Mouse (Mus musculus) hindbrain, embryonic 12.5 days (tissue): ENCODE measurements around the gene Elk3. TPM values are rescaled to one million over a fixed set of nuclear protein-coding genes. Genes with fewer than 3 reads are reported as not detected.

ENCODE experiments used
- ATAC-seq: fragments of 200-750 bp; cut with Nextera tagmentation; 2 replicates; pipeline ENCODE4 v1.8.0; 2017; ENCODE audit warnings: moderate TSS enrichment; ENCODE audit not compliant: low FRiP score
- H3K27ac ChIP-seq: fragments of 300-500 bp; sonication (generic); 2 replicates; pipeline ENCODE4 v1.5.1; 2016; ENCODE audit warnings: mild to moderate bottlenecking
- H3K27me3 ChIP-seq: fragments of 300-500 bp; sonication (generic); 2 replicates; pipeline ENCODE4 v1.6.1; 2016; ENCODE audit warnings: mild to moderate bottlenecking
- H3K36me3 ChIP-seq: fragments of 300-500 bp; sonication (generic); 2 replicates; pipeline ENCODE4 v1.6.1; 2016; ENCODE audit warnings: mild to moderate bottlenecking
- H3K4me1 ChIP-seq: fragments of 300-500 bp; sonication (generic); 2 replicates; pipeline ENCODE4 v1.6.1; 2016
- H3K4me2 ChIP-seq: fragments of 300-500 bp; sonication (generic); replicated peaks from 2 replicates; pipeline ENCODE4 v1.6.1; 2016; ENCODE audit warnings: mild to moderate bottlenecking
- H3K4me3 ChIP-seq: fragments of 300-500 bp; sonication (generic); 2 replicates; pipeline ENCODE4 v1.5.1; 2016; ENCODE audit warnings: mild to moderate bottlenecking
- H3K9ac ChIP-seq: fragments of 300-500 bp; sonication (generic); 2 replicates; pipeline ENCODE4 v1.6.1; 2016; ENCODE audit warnings: mild to moderate bottlenecking, moderate library complexity
- H3K9me3 ChIP-seq: fragments of 300-500 bp; sonication (generic); replicated peaks from 2 replicates; pipeline ENCODE4 v1.6.1; 2016; ENCODE audit warnings: mild to moderate bottlenecking
- WGBS: fragments of 180-500 bp; shearing (Covaris S2); methylation state at CpG from one replicate; pipeline ENCODE4 v1.1.7; 2016; 5-methylcytosine and 5-hydroxymethylcytosine counted together
- polyA plus RNA-seq: library from polyadenylated mRNA; unstranded; fragments of >200 nt; fragmentation: Nextera tagmentation; extraction: Ambion mirVana; gene quantifications from 2 replicates; pipeline ENCODE4 v1.2.1, GENCODE M21; 2016

Elk3 gene
- polyA plus RNA-seq, 1 experiment from 2014 or later, result 20.9 TPM

DNA sequence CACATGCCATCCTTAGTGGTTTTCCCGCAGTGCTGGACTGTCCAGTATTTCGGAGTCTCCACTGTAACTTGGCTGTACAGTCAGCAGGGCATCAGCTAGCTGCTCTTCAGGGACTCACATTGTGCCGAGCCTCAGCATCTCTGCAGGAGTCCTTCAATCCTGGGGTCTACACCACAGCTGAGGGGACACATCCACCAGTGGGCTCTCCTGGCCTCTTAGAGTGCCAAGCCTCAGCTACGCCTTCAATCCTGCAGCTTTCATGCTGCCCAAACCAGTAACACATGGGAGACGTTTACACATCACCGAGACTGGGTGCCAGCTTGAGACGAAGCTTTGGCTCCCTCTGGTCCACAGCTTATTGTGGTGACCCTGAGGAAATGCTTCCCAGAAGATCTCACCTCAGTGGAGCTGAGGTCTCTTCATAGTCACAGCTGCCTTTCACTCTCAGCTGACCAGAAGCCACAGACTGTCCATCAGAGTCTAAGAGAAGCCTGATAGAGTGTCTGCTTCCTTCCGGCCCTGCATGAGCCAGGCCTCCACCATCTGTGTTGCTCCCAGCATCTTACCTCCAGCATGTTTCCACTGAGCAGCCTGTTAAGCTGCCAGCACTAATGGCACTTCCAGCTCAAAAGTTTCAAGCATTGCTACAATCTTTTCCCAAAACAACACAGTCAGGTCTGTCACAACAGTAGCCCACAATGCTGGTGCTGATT, 95.7 kb downstream of the Elk3 start:
- H3K9ac ChIP-seq, result no peak overlapping the region
- ATAC-seq, result no peak
- H3K27ac ChIP-seq, result no peak overlapping the region
- 88% methylated on average over 8 of the region's 8 CpGs for WGBS
- no peaks in the 10 kb centered on the region for H3K4me1 ChIP-seq
- H3K27me3 ChIP-seq, result no peaks in the 10 kb centered on the region
- H3K4me3 ChIP-seq, result no peak overlapping the region
- H3K9me3 ChIP-seq, result 0 out of 2 replicates have a peak, but pooled peaks cover 3% of the 10 kb centered on the region
- H3K36me3 ChIP-seq, result peaks cover 41% of the 10 kb centered on the region
- no peak overlapping the region for H3K4me2 ChIP-seq

DNA sequence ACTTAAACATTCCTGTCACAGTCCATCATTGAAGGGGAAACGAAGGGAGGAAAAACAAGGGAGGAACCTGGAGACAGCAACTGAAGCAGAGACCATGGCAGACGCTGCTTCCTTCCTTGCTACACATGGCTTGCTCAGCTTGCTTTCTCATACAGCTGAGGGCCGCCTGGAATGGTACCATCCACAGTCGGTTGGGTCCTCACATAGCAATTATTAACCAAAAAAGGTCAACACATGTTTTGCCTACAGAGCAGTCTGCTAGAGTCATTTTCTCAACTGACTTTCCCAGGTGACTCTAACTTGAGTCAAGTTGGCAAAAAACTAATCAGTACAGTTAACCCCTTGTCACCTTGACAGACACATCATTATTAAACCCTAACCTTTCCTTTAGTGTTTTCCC, 96.7 kb downstream of the Elk3 start:
- ATAC-seq, result no peak
- no peak overlapping the region for H3K9ac ChIP-seq
- no peaks in the 10 kb centered on the region for H3K4me1 ChIP-seq
- 0 out of 2 replicates have a peak, but pooled peaks cover 3% of the 10 kb centered on the region for H3K9me3 ChIP-seq
- no peak overlapping the region for H3K4me2 ChIP-seq
- 60% methylated on average over 4 of the region's 4 CpGs for WGBS
- H3K27ac ChIP-seq, result no peak overlapping the region
- H3K4me3 ChIP-seq, result no peak overlapping the region
- H3K27me3 ChIP-seq, result no peaks in the 10 kb centered on the region
- H3K36me3 ChIP-seq, result peaks cover 41% of the 10 kb centered on the region

DNA sequence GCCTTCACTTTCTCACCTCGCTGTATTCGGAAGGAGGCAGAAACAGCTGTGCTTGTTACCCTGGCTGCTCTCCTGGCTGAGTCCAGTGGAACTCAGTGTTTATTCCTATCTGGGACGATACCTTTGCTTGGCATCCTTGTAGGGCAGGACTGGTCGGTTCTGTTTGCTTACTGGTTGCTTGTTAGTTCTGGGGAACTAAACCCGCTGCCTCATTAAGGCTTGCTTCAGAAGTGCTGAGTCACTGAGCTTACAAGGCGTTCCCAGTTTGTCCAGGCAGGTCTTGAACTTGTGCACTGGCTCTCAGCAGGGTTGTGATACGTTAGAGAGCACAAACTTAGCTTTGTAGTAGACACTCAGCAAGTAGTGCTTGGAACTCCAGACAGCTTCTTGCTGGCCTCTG, 97.6 kb downstream of the Elk3 start:
- H3K4me3 ChIP-seq, result no peak overlapping the region
- H3K9me3 ChIP-seq, result 0 out of 2 replicates have a peak, but pooled peaks cover 3% of the 10 kb centered on the region
- WGBS, result 82% methylated on average over 7 of the region's 7 CpGs
- H3K27me3 ChIP-seq, result no peaks in the 10 kb centered on the region
- H3K4me1 ChIP-seq, result no peaks in the 10 kb centered on the region
- H3K4me2 ChIP-seq, result no peak overlapping the region
- ATAC-seq, result no peak
- no peak overlapping the region for H3K27ac ChIP-seq
- peaks cover 40% of the 10 kb centered on the region for H3K36me3 ChIP-seq
- H3K9ac ChIP-seq, result no peak overlapping the region

DNA sequence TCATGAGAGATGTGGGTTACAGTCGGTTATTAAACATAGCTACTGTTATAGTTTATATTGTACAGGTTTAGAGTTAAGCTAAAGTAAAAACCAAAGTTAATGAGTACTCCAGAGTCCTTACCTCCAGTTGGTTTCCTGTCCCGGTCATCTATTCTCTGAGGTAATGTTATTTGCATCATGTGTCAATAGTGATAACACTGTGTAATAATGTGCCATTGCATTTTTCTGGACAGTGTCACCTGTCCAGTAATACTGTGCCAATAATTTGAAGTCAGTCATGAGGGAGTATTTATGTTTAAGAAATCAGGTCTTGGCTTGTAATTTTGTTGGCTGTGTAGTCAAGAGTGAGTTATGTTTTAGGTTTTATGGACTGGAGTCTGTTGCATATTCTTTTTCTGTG, 98.2 kb downstream of the Elk3 start:
- H3K4me1 ChIP-seq, result no peaks in the 10 kb centered on the region
- 88% methylated on average over 2 of the region's 2 CpGs for WGBS
- no peak for ATAC-seq
- H3K9me3 ChIP-seq, result 0 out of 2 replicates have a peak, but pooled peaks cover 3% of the 10 kb centered on the region
- no peaks in the 10 kb centered on the region for H3K27me3 ChIP-seq
- H3K27ac ChIP-seq, result no peak overlapping the region
- H3K9ac ChIP-seq, result no peak overlapping the region
- no peak overlapping the region for H3K4me2 ChIP-seq
- peaks cover 34% of the 10 kb centered on the region for H3K36me3 ChIP-seq
- H3K4me3 ChIP-seq, result no peak overlapping the region

DNA sequence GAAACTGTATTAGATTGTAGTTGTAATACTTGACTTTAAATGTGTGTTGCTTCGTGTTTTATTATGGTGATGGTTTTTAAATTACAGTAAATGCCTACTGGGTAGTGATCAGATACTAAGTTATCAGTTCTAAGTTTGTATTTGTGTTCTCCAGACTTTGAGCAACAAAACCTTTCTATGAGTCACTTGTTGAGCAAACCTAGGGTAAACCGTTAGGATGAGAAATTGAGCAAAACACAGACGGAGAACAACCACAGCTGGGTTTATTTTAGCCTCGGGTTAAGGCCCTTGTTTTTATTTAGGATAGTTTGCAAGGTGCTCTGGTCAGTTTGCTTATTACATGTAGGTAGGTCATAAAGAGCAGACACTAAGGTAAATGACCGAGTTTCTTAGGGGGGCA, 103.8 kb downstream of the Elk3 start:
- no peak for ATAC-seq
- H3K4me2 ChIP-seq, result no peak overlapping the region

DNA sequence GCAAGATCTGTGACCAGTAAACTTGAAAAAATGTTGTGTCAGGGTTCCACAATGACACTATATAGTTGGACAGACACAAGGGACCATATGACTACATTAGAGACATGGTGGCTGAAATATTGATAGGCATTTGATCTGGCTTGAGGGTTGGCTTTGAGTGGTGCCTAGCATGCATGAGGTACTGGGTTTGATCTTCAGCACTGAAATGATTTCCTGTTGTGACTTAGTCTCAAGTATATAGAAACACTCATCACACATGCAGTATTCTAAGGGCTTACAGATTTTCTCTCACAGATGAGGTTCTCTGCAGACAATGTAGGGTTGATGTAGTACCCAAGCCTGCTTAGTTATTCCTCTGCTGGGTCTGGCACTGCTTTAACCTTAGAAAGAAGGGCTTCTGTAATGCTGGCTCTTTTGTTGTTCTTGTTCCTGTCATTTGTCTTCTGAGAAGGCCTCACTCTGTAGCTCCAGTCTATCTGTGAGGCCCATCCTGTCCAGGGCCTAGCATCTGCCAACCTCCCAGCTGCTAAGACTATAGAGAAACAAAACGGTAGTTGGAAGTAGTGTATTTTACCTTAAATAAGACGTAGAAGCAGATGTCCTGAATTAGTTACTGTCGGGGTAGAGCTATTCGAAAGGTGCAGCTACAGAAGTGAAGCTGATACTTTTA, 105.5 kb downstream of the Elk3 start:
- no peaks in the 10 kb centered on the region for H3K27me3 ChIP-seq
- ATAC-seq, result no peak
- H3K4me1 ChIP-seq, result no peaks in the 10 kb centered on the region
- H3K9ac ChIP-seq, result no peak overlapping the region
- no peak overlapping the region for H3K27ac ChIP-seq
- H3K4me2 ChIP-seq, result no peak overlapping the region
- no peak overlapping the region for H3K4me3 ChIP-seq
- H3K36me3 ChIP-seq, result no peaks in the 10 kb centered on the region
- 80% methylated on average over 4 of the region's 4 CpGs for WGBS
- no peaks in the 10 kb centered on the region for H3K9me3 ChIP-seq

More for the DNA sequence above, 103.8 kb downstream of the Elk3 start:
- H3K9ac ChIP-seq, result no peak overlapping the region
- H3K27me3 ChIP-seq, result no peaks in the 10 kb centered on the region
- WGBS, result 87% methylated on average over 5 of the region's 5 CpGs
- no peaks in the 10 kb centered on the region for H3K9me3 ChIP-seq
- H3K4me1 ChIP-seq, result no peaks in the 10 kb centered on the region
- H3K4me3 ChIP-seq, result no peak overlapping the region
- H3K36me3 ChIP-seq, result peaks cover 5% of the 10 kb centered on the region; the same call in 1 of the 2 replicates
- no peak overlapping the region for H3K27ac ChIP-seq

DNA sequence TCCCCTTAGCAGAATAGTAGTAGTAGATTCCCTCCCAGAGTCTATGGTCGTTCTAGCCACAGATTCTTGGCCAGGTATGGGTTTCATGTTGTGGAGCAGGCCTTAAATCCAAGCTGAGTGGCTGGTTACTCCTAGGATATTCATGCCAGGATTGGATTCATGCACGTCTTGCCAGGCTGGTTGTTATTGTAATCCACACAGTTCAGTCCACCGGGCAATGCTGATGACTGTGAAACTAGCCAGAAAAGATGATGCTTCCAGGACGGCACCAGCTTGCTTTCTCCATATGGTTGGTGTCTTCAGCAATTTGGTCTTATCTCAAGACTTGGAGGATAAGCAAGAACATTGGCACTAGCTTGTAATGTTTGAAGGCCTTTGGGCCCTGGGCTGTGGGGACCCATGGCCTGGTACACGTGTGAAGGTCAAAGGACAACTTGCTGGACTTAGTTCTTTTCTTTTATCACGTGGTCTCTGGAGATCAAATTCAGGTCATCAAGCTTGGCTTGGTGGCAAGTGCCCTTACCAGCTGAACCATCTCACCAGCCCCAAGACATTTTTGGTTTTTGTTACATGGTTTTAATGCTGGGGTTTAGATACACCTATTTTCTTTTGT, 109.0 kb downstream of the Elk3 start:
- WGBS, result 92% methylated on average over 6 of the region's 6 CpGs
- H3K4me2 ChIP-seq, result no peak overlapping the region
- no peak overlapping the region for H3K27ac ChIP-seq
- H3K4me1 ChIP-seq, result no peaks in the 10 kb centered on the region
- H3K9me3 ChIP-seq, result no peaks in the 10 kb centered on the region
- peaks cover 13% of the 10 kb centered on the region; the same call in 1 of the 2 replicates for H3K36me3 ChIP-seq
- H3K9ac ChIP-seq, result no peak overlapping the region
- H3K27me3 ChIP-seq, result no peaks in the 10 kb centered on the region
- H3K4me3 ChIP-seq, result no peak overlapping the region
- ATAC-seq, result no peak

DNA sequence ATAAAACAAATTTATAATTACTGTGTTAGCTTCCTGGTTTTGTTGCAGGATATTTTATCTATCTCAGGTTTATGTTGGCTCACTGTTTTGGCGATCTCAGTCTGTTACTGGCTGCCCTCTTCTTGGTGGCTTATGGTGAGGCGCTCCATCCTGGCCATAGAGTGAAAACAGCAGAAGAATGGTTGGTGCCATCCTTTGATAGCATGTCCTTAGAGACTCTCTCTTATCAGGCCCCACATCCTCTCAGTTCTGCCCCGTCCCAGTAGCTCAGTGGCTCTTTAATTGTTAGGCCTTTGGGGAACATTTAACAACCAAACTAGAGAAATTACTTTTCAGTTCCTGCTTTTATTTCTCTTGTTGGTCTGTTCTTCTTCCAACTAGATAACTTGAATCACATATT, 112.0 kb downstream of the Elk3 start:
- no peak overlapping the region for H3K4me2 ChIP-seq
- WGBS, result 91% methylated on average over 3 of the region's 3 CpGs
- ATAC-seq, result no peak
- peaks cover 15% of the 10 kb centered on the region for H3K4me1 ChIP-seq
- no peak overlapping the region for H3K9ac ChIP-seq
- no peak overlapping the region for H3K4me3 ChIP-seq
- H3K9me3 ChIP-seq, result no peaks in the 10 kb centered on the region
- peaks cover 13% of the 10 kb centered on the region; the same call in 1 of the 2 replicates for H3K36me3 ChIP-seq
- H3K27ac ChIP-seq, result no peak overlapping the region
- H3K27me3 ChIP-seq, result no peaks in the 10 kb centered on the region

Other genes with a start within 250 kb of the Elk3 start
- 2.0 and 2.5 TPM in 2 replicates for gene Cfap54, start 229.5 kb downstream of the Elk3 start, polyA plus RNA-seq
- gene Cdk17, start 150.3 kb downstream of the Elk3 start, polyA plus RNA-seq, result 49.7 and 49.8 TPM in 2 replicates
- gene Lta4h, start 142.3 kb upstream of the Elk3 start, polyA plus RNA-seq, result 144 and 147 TPM in 2 replicates
- gene Hal, start 177.6 kb upstream of the Elk3 start, polyA plus RNA-seq, result 0.10 TPM in 1 of 2 replicates, not detected in the other
- 0.21 and 0.44 TPM in 2 replicates for gene Amdhd1, start 228.9 kb upstream of the Elk3 start, polyA plus RNA-seq
- gene Ccdc38, start 229.5 kb upstream of the Elk3 start, polyA plus RNA-seq, result 0.30 and 0.47 TPM in 2 replicates